Comparison of ENCODE assay signal across 8 mouse cellular contexts in genomic region chr8:105607684-105608083, GRCm38 (mm10). TPM values are rescaled to one million over a fixed set of nuclear protein-coding genes. Genes with fewer than 3 reads are reported as not detected.
A peak's percentile ranks its signal among the peaks of the same experiment; 100 is the strongest.
DNase-seq lines count a peak whose midpoint lies in the region; ATAC-seq lines count a peak whose summit lies in the region.

No protein-coding gene starts in this region.

- peaks cover 16% of the 10 kb centered on the region for H3K4me1 ChIP-seq in stomach, embryonic 15.5 days

- H3K9ac ChIP-seq in stomach, embryonic 15.5 days, result no peak overlapping the region

- ATAC-seq in stomach, embryonic 15.5 days (ENCODE audit: insufficient read depth, low FRiP score, low read depth), result no peak

- H3K27ac ChIP-seq in stomach, embryonic 15.5 days, result no peak overlapping the region

- DNase-seq in adrenal gland, adult 2 months, result peak; percentile 50
- no peak for DNase-seq in adrenal gland, adult 18-20 months (ENCODE audit: low spot score in 2 of 2)
- peak; percentile 60 for DNase-seq in testis, postnatal 10 days (ENCODE audit: low spot score)
- no peak for DNase-seq in testis, postnatal 14 days (ENCODE audit: low spot score)
- peak; percentile 48 for DNase-seq in heart, postnatal 4 days
- DNase-seq in lung, adult 18-20 months, result peak; percentile 42 to 61
- DNase-seq in ovary, postnatal 36 days (ENCODE audit: low spot score), result no peak

- WGBS in stomach, embryonic 15.5 days, result 35% methylated on average over 4 of the region's 4 CpGs

- 0 out of 2 replicates have a peak, but pooled peaks cover 2% of the 10 kb centered on the region for H3K36me3 ChIP-seq in stomach, embryonic 15.5 days

- H3K27me3 ChIP-seq in stomach, embryonic 15.5 days (replicated peaks), result no peaks in the 10 kb centered on the region

- H3K4me2 ChIP-seq in stomach, embryonic 15.5 days, result peak overlapping the region; percentile 94

- H3K9me3 ChIP-seq in stomach, embryonic 15.5 days, result no peaks in the 10 kb centered on the region

- H3K4me3 ChIP-seq in stomach, embryonic 15.5 days (replicated peaks), result no peak overlapping the region

RNA-seq across cellular contexts. Expression of gene Ripor1, which starts 2.6 kb away (rescaled TPM):
- total RNA-seq in adrenal gland, adult 2 months (2021), result 10 to 100 TPM; 23.2 to 37.3 TPM
- polyA plus RNA-seq in adrenal gland, adult 2 months (2012; rRNA removed), result 29.8 and 33.0 TPM in 2 replicates
- total RNA-seq in adrenal gland, adult 18-20 months (2021), result 10 to 100 TPM; 25.9 to 32.9 TPM
- 10 to 100 TPM; 51.1 to 51.5 TPM for total RNA-seq in heart, postnatal 4 days (2021)
- polyA plus RNA-seq in stomach, embryonic 15.5 days (2015; fragmentation: Nextera tagmentation; extraction: Ambion mirVana), result 21.0 and 23.4 TPM in 2 replicates

RNA-seq across cellular contexts. Expression of gene Ctcf, which starts 28.7 kb away (rescaled TPM):
- 10 to 100 TPM; 51.5 to 53.4 TPM for total RNA-seq in adrenal gland, adult 2 months (2021)
- polyA plus RNA-seq in adrenal gland, adult 2 months (2012; rRNA removed), result 14.5 and 15.6 TPM in 2 replicates
- total RNA-seq in adrenal gland, adult 18-20 months (2021), result 10 to 100 TPM; 54.2 to 55.2 TPM
- total RNA-seq in heart, postnatal 4 days (2021), result 10 to 100 TPM; 59.1 to 63.2 TPM
- polyA plus RNA-seq in stomach, embryonic 15.5 days (2015; fragmentation: Nextera tagmentation; extraction: Ambion mirVana), result 109 and 112 TPM in 2 replicates

RNA-seq across cellular contexts. Expression of gene Agrp, which starts 29.5 kb away (rescaled TPM):
- 1 to 10 TPM; 2.3 to 2.4 TPM for total RNA-seq in adrenal gland, adult 2 months (2021)
- 1.5 and 2.6 TPM in 2 replicates for polyA plus RNA-seq in adrenal gland, adult 2 months (2012; rRNA removed)
- 1 to 10 TPM; 3.3 to 5.3 TPM for total RNA-seq in adrenal gland, adult 18-20 months (2021)
- not detected for total RNA-seq in heart, postnatal 4 days (2021)
- polyA plus RNA-seq in stomach, embryonic 15.5 days (2015; fragmentation: Nextera tagmentation; extraction: Ambion mirVana), result 0.77 and 1.1 TPM in 2 replicates

RNA-seq across cellular contexts. Expression of gene Atp6v0d1, which starts 41.8 kb away (rescaled TPM):
- 100 to 1,000 TPM; 113 to 118 TPM for total RNA-seq in adrenal gland, adult 2 months (2021)
- 77.6 and 80.3 TPM in 2 replicates for polyA plus RNA-seq in adrenal gland, adult 2 months (2012; rRNA removed)
- 100 to 1,000 TPM; 118 to 121 TPM for total RNA-seq in adrenal gland, adult 18-20 months (2021)
- 10 to 100 TPM; 58.2 to 59.5 TPM for total RNA-seq in heart, postnatal 4 days (2021)
- 73.2 and 75.8 TPM in 2 replicates for polyA plus RNA-seq in stomach, embryonic 15.5 days (2015; fragmentation: Nextera tagmentation; extraction: Ambion mirVana)

Comparison
In these comparisons a context has a peak if more than half of its experiments do, and no peak if none do; other contexts are left out.
1. DNase-seq: peak in adrenal gland, adult 2 months (single experiment), testis, postnatal 10 days (single experiment), heart, postnatal 4 days (single experiment) and lung, adult 18-20 months (2 of 2); none in adrenal gland, adult 18-20 months (0 of 2), testis, postnatal 14 days (single experiment) and ovary, postnatal 36 days (single experiment).